Mouse (Mus musculus): ENCODE data around the gene Rnase10. TPM values are rescaled to one million over a fixed set of nuclear protein-coding genes. Genes with fewer than 3 reads are reported as not detected.
"Not testable (repeated sequence)": the region's sequence is repeated elsewhere in the genome, so short reads cannot be mapped to it uniquely, and the experiment has no call there.

The Rnase10 gene
- polyA plus RNA-seq, 1 experiment from 2014 or later: 0.28 TPM

DNA sequence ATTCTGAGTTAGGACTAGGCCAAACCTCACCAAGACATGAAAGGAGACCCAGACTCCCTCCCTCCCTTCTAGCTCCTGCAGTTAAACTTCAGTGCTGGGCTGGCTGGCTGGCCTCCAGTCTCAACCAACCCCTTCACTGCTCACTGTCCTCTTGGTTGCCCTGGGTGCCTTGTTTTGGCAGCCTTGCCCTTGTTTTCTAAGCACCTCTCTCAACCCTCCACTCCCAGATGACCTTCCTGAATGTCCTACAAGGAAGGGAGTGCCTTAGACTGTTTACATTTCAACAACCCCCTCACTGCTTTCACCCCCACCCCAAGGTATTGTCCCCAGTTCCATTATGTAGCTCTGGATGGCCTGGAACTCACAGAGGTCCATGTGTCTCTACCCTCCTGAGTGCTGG, 27.9 kb upstream of the Rnase10 start:
- Histone ChIP-seq H3K4me2 (no peak overlapping the region), H3K4me3 (replicated peaks) (no peak overlapping the region), H3K9me3 (no peaks in the 10 kb centered on the region), H3K4me1 (no peaks in the 10 kb centered on the region), H3K27ac (no peak overlapping the region), H3K36me3 (no peaks in the 10 kb centered on the region), H3K27me3 (replicated peaks) (no peaks in the 10 kb centered on the region), H3K9ac (no peak overlapping the region)
- no peak for ATAC-seq (ENCODE audit: insufficient read depth, low FRiP score, low read depth)

DNA sequence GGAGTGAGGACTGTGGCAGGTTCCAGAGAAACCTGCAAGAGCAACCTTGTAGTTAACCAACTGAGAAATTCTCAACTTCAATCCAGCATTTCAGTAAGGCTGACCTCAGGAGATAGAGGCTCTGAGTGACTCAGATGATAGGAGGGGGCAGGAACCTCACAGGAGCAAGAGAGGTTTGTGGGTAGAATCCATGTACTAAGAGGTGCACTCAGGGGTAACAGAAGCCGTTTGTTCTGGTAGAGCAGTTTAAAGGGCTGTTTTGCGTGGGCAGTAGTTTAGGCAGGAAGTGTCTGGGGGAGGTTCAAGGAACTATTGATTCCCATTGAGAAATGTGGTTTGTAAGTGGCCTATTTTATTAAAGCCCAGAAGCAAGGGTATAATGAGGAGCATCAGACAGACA, 26.3 kb upstream of the Rnase10 start:
- Histone ChIP-seq H3K4me1 (no peaks in the 10 kb centered on the region), H3K9ac (no peak overlapping the region), H3K4me2 (no peak overlapping the region), H3K27me3 (replicated peaks) (no peaks in the 10 kb centered on the region), H3K4me3 (replicated peaks) (no peak overlapping the region), H3K36me3 (no peaks in the 10 kb centered on the region), H3K27ac (no peak overlapping the region), H3K9me3 (no peaks in the 10 kb centered on the region)
- 46% methylated on average over 2 of the region's 2 CpGs for WGBS
- ATAC-seq (ENCODE audit: insufficient read depth, low FRiP score, low read depth): no peak

DNA sequence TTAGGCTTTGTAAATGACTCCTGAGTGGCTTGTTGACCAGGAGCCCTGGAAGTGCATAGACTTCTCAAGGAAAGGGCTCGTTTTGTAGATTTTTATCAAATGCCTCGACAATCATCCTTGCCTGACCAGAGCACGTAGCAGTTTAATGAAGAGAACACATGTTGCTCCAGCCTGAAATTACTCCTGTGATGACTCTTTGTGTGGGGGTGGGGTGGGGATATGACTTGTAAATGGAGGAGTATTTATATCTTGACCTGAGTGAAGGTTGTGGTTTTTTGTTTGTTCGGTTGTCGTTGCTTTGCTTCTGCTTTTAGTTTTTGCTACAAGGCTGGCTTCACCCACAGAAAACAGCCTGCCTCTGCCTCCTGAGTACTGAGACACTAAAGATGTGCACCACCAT, 25.7 kb upstream of the Rnase10 start:
- Histone ChIP-seq H3K27ac (no peak overlapping the region), H3K4me2 (no peak overlapping the region), H3K9ac (no peak overlapping the region), H3K4me3 (replicated peaks) (no peak overlapping the region), H3K27me3 (replicated peaks) (no peaks in the 10 kb centered on the region), H3K36me3 (no peaks in the 10 kb centered on the region), H3K9me3 (no peaks in the 10 kb centered on the region), H3K4me1 (no peaks in the 10 kb centered on the region)
- 50% methylated on average over 5 of the region's 5 CpGs for WGBS
- ATAC-seq (ENCODE audit: insufficient read depth, low FRiP score, low read depth): no peak

DNA sequence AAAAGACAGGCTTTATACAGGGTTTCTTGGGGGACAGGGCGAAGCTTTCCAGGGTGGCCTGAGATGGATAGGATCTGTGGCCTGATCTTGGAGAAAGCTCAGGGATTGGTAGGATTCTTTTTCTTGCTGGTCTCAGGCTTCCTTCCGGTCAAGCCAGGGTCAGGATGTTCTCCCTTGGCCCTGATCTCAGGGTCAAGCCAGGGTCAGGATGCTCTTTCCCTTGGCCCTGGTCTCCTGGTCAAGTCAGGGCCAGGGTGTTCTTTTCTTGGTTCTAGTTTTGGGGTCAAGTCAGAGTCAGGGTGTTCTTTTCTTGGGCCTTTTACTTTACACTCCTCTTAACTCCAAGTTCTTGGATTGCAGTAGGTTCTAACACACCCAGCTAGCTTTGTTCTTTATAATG, 19.9 kb upstream of the Rnase10 start:
- Histone ChIP-seq H3K9ac (no peak overlapping the region), H3K27me3 (replicated peaks) (no peaks in the 10 kb centered on the region), H3K27ac (no peak overlapping the region), H3K4me1 (no peaks in the 10 kb centered on the region), H3K36me3 (no peaks in the 10 kb centered on the region), H3K4me2 (no peak overlapping the region), H3K9me3 (no peaks in the 10 kb centered on the region), H3K4me3 (replicated peaks) (no peak overlapping the region)
- WGBS: 81% methylated on average over 2 of the region's 2 CpGs
- ATAC-seq (ENCODE audit: insufficient read depth, low FRiP score, low read depth): no peak

DNA sequence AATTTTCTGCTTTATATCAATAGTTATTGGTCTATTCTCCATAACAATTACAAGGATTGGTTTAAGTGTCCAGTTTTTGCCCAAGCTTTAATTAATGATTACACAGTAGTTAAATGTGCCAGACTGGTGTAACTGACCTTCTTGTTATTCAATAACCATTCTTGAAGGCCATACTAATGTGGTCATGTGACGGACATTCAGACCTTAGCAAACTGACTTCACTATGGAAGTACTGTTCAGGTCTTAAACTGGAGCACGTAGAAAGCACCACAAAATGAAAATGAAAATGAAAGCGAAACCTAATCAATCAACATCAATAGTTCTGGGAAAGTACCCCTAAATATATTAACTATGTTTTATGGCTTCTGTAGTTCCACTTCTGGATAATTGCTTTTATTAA, 16.5 kb upstream of the Rnase10 start:
- Histone ChIP-seq H3K36me3 (no peaks in the 10 kb centered on the region), H3K9me3 (no peaks in the 10 kb centered on the region), H3K27me3 (replicated peaks) (no peaks in the 10 kb centered on the region), H3K27ac (no peak overlapping the region), H3K4me2 (no peak overlapping the region), H3K9ac (no peak overlapping the region), H3K4me1 (no peaks in the 10 kb centered on the region), H3K4me3 (replicated peaks) (no peak overlapping the region)
- WGBS: 74% methylated on average over 3 of the region's 3 CpGs
- ATAC-seq (ENCODE audit: insufficient read depth, low FRiP score, low read depth): 0 out of 2 replicates have a peak, but pooled peaks have one; percentile 56

DNA sequence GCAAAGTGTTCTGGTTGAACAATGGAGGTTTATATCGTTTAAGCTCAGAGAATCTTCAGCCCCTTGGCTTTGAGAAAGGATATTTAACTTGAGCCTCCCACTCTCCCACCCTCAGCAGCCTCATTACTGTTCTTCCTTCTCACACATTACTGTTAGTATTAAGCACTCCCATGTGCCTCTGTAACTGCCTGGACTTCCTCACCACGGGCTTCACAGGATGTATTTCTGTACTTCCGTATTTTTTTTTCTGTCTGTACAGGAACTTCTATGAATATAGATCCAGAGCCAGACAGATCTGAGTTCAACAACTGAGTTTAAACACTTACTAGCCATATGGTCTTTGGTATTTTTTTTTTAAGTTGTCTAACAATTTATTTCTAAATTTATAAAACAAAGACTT, 10.5 kb upstream of the Rnase10 start:
- no peaks in the 10 kb centered on the region for H3K4me1 ChIP-seq
- no peak overlapping the region for H3K9ac ChIP-seq
- H3K27me3 ChIP-seq (replicated peaks): no peaks in the 10 kb centered on the region
- H3K4me3 ChIP-seq (replicated peaks): no peak overlapping the region
- ATAC-seq (ENCODE audit: insufficient read depth, low FRiP score, low read depth): no peak
- H3K27ac ChIP-seq: no peak overlapping the region
- H3K36me3 ChIP-seq: no peaks in the 10 kb centered on the region
- WGBS: 64% methylated on average over 3 of the region's 3 CpGs
- no peak overlapping the region for H3K4me2 ChIP-seq
- no peaks in the 10 kb centered on the region for H3K9me3 ChIP-seq

DNA sequence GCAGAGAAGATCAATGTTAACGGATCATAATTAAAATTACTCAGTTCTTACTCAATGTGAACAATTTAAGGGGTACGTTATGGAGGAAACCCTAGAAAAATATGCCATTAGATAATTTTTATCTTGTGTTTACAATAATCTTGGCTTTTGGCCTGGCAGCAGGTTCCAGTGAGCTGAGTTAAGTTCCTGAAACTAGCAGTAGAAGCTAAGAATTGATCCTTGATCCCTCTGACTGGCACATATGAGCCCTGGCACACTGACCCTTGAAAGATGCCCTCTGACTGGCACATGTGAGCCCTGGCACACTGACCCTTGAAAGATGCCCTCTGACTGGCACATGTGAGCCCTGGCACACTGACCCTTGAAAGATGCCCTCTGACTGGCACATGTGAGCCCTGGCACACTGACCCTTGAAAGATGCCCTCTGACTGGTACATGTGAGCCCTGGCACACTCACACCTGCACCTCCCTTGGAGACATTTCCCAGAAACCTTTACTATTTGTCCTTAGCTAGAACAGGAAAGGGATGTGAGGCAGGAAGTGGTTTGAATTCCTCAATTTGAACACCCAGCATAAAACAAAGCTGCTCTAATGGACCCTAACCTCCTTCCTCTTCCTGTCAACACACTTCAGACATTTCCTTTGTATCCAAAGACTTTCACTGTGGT, 9.4 kb upstream of the Rnase10 start:
- H3K4me1 ChIP-seq: no peaks in the 10 kb centered on the region
- no peak overlapping the region for H3K4me3 ChIP-seq (replicated peaks)
- H3K36me3 ChIP-seq: no peaks in the 10 kb centered on the region
- no peaks in the 10 kb centered on the region for H3K9me3 ChIP-seq
- H3K9ac ChIP-seq: no peak overlapping the region
- H3K27me3 ChIP-seq (replicated peaks): no peaks in the 10 kb centered on the region
- H3K27ac ChIP-seq: no peak overlapping the region
- no peak overlapping the region for H3K4me2 ChIP-seq
- ATAC-seq (ENCODE audit: insufficient read depth, low FRiP score, low read depth): no peak
- 61% methylated on average over 2 of the region's 2 CpGs for WGBS

DNA sequence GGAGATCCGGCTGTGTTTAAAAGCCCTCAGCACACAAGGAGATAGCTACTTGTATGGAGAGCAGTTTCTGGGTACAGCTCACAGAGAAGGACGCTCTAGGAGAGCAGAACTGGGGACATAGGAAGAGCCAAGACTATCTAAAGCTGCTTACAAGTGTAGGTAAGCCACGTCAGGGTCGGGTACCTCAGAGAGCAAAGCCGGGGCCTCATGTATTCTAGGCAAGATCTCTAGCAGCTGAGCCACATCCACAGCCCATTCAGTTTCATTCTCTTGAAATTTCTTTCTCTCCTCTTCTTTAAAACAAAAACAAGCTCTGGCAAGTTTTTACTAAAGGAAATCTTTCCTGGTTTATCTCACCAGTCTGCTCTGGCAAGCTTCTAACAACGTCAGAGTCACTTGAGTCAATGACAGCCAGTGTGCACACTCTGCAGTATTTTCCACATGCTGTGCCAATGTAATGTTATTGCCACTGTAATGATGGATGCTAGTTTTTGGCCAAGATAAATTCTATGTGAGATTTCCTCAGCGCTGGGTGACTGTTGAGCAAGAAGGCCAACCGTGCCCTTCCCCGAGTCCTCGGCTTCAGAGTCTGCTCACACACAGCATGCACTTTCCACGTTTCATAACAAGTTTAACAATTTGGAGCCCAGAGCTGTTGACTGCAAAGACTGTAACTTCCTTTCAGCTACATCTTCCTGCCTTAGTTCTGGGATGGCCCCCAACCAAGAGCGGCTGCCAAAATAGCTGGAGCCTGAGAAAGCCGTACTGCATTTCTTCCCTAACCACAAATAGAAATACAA, 563 bp downstream of the Rnase10 start:
- Histone ChIP-seq H3K9me3 (no peaks in the 10 kb centered on the region), H3K36me3 (no peaks in the 10 kb centered on the region), H3K27ac (peak overlapping the region; percentile 89), H3K4me3 (replicated peaks) (no peak overlapping the region), H3K4me1 (peaks cover 4% of the 10 kb centered on the region; the same call in 1 of the 2 replicates), H3K4me2 (peak overlapping the region; percentile 24; the same call in 1 of the 2 replicates), H3K9ac (no peak overlapping the region), H3K27me3 (replicated peaks) (no peaks in the 10 kb centered on the region)
- WGBS: 53% methylated on average over 13 of the region's 13 CpGs
- ATAC-seq (ENCODE audit: insufficient read depth, low FRiP score, low read depth): peak; percentile 65

DNA sequence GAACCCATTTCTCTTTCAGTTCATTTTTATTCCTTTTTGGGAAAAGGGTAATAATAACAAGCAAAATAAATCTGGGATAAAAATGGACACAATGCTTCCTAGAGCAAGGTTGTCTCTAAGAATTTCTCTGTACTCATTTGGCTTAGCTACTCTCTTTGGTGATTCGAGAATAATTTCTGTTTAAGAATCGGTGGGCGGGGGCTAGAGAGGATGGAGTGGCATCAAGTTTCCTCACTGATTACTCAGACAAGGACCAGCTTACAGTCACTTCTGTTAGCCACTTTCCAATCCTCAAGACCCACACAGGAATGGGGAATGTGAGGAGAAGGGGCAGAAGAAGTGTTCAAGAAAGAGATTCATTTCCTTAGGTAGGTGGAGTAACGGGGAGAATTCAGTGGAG, 1.2 kb downstream of the Rnase10 start:
- H3K27ac ChIP-seq: peak overlapping the region; percentile 89
- peaks cover 4% of the 10 kb centered on the region; the same call in 1 of the 2 replicates for H3K4me1 ChIP-seq
- no peaks in the 10 kb centered on the region for H3K36me3 ChIP-seq
- H3K9ac ChIP-seq: no peak overlapping the region
- 69% methylated on average over 4 of the region's 4 CpGs for WGBS
- H3K9me3 ChIP-seq: no peaks in the 10 kb centered on the region
- H3K4me3 ChIP-seq (replicated peaks): no peak overlapping the region
- no peak for ATAC-seq (ENCODE audit: insufficient read depth, low FRiP score, low read depth)
- no peaks in the 10 kb centered on the region for H3K27me3 ChIP-seq (replicated peaks)
- no peak overlapping the region for H3K4me2 ChIP-seq

DNA sequence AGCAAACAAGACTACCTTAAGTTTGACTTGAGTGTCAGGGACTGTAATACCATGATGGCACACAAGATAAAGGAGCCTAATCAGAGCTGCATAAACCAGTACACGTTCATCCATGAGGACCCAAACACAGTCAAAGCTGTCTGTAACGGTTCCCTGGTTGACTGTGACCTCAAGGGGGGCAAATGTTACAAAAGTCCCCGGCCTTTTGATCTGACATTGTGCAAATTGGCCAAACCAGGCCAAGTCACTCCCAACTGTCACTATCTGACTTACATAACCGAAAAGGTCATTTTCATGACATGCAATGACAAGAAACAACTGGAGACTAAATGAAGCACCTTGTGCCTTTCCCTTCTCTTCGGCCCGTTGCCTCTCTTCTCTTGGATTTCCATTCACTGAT, 2.0 kb downstream of the Rnase10 start:
- no peaks in the 10 kb centered on the region for H3K36me3 ChIP-seq
- no peaks in the 10 kb centered on the region for H3K27me3 ChIP-seq (replicated peaks)
- H3K9me3 ChIP-seq: no peaks in the 10 kb centered on the region
- no peak overlapping the region for H3K4me2 ChIP-seq
- WGBS: 80% methylated on average over 6 of the region's 6 CpGs
- ATAC-seq (ENCODE audit: insufficient read depth, low FRiP score, low read depth): no peak
- H3K9ac ChIP-seq: no peak overlapping the region
- H3K27ac ChIP-seq: peak overlapping the region; percentile 89; the same call in 1 of the 2 replicates
- H3K4me1 ChIP-seq: peaks cover 4% of the 10 kb centered on the region; the same call in 1 of the 2 replicates
- H3K4me3 ChIP-seq (replicated peaks): no peak overlapping the region

DNA sequence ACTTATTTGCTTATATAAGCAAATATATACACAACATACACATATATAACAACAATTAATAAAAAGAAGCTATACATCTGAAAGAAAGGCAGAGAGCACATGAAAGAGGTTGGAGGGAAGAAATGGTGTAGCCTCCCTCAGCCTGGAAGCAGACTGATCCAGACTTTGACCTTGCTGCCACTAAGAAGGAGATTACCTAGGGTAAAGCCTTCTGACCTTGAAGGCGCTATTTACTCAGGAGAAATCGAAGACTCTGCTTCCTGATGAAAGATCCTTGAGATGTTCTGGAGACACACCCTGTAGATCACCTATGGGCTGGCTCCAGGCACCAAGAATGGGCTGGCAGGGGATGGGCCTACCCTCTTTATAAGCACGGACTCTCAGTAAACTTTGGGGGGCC, 7.2 kb downstream of the Rnase10 start:
- not testable (repeated sequence) for H3K27ac ChIP-seq; H3K4me1 ChIP-seq; H3K27me3 ChIP-seq (replicated peaks); H3K9ac ChIP-seq; ATAC-seq (ENCODE audit: insufficient read depth, low FRiP score, low read depth); H3K36me3 ChIP-seq; H3K4me3 ChIP-seq (replicated peaks); H3K4me2 ChIP-seq; H3K9me3 ChIP-seq
- 82% methylated on average over 3 of the region's 3 CpGs for WGBS

DNA sequence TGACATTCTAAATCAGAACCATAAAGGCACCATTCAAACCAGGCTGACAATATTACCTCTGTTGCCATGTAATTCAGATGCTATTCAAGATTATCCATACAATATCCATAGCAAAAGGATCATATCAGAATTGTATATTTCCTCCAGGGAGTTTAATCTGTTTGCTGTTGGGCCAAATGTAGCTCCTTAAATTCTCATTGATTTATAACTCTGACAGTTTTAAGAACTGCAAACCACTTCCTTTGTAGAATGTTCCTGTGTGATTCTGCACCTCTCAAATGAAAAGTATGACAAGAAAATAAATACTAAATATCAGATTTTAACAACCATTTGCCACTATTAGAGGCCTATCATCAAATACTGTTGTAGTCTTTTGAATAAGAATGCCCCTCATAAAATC, 8.2 kb downstream of the Rnase10 start:
- no peak for ATAC-seq (ENCODE audit: insufficient read depth, low FRiP score, low read depth)
- H3K9me3 ChIP-seq: no peaks in the 10 kb centered on the region
- H3K27ac ChIP-seq: no peak overlapping the region
- H3K4me1 ChIP-seq: no peaks in the 10 kb centered on the region
- H3K9ac ChIP-seq: no peak overlapping the region
- no peak overlapping the region for H3K4me2 ChIP-seq
- no peaks in the 10 kb centered on the region for H3K27me3 ChIP-seq (replicated peaks)
- no peaks in the 10 kb centered on the region for H3K36me3 ChIP-seq
- no peak overlapping the region for H3K4me3 ChIP-seq (replicated peaks)

Data from stomach, embryonic 15.5 days (tissue).